Mouse (Mus musculus) embryonic facial prominence, embryonic 13.5 days (tissue): Measurements from ENCODE around the gene Mpzl1. TPM values are rescaled to one million over a fixed set of nuclear protein-coding genes. Genes with fewer than 3 reads are reported as not detected.
A peak's percentile ranks its signal among the peaks of the same experiment; 100 is the strongest.

Experiments used
- ATAC-seq: fragments of 200-750 bp; cut with Nextera tagmentation; 2 replicates; pipeline ENCODE4 v1.8.0; 2017; ENCODE audit warnings: low read depth; ENCODE audit not compliant: insufficient number of reproducible peaks, insufficient read depth, low FRiP score, low TSS enrichment
- H3K27ac ChIP-seq: fragments of 300-500 bp; sonication (generic); 2 replicates; pipeline ENCODE4 v1.5.1; 2015; ENCODE audit warnings: moderate library complexity, mild to moderate bottlenecking, inconsistent platforms
- H3K27me3 ChIP-seq: fragments of 300-500 bp; sonication (generic); 2 replicates; pipeline ENCODE4 v1.6.1; 2015; ENCODE audit warnings: mild to moderate bottlenecking, inconsistent platforms
- H3K36me3 ChIP-seq: fragments of 300-500 bp; sonication (generic); 2 replicates; pipeline ENCODE4 v1.6.1; 2015; ENCODE audit warnings: mild to moderate bottlenecking, inconsistent platforms
- H3K4me1 ChIP-seq: fragments of 300-500 bp; sonication (generic); 2 replicates; pipeline ENCODE4 v1.6.1; 2015; ENCODE audit warnings: inconsistent platforms
- H3K4me2 ChIP-seq: fragments of 300-500 bp; sonication (generic); 2 replicates; pipeline ENCODE4 v1.6.1; 2015; ENCODE audit warnings: moderate library complexity, mild to moderate bottlenecking, inconsistent platforms
- H3K4me3 ChIP-seq: fragments of 300-500 bp; sonication (generic); 2 replicates; pipeline ENCODE4 v1.5.1; 2015; ENCODE audit warnings: mild to moderate bottlenecking, inconsistent platforms
- H3K9ac ChIP-seq: fragments of 300-500 bp; sonication (generic); 2 replicates; pipeline ENCODE4 v1.6.1; 2015; ENCODE audit warnings: mild to moderate bottlenecking, inconsistent platforms
- H3K9me3 ChIP-seq: fragments of 300-500 bp; sonication (generic); 2 replicates; pipeline ENCODE4 v1.6.1; 2016; ENCODE audit warnings: inconsistent platforms
- WGBS: fragments of 180-500 bp; shearing (Covaris S2); methylation state at CpG from one replicate; pipeline ENCODE4 v1.1.7; 2015; ENCODE audit warnings: mixed read lengths; 5-methylcytosine and 5-hydroxymethylcytosine counted together
- polyA plus RNA-seq: library from polyadenylated mRNA; unstranded; fragments of >200 nt; fragmentation: Nextera tagmentation; extraction: Ambion mirVana; gene quantifications from 2 replicates; pipeline ENCODE4 v1.2.1, GENCODE M21; 2015

Gene Mpzl1
- polyA plus RNA-seq, 1 experiment from 2014 or later: 146 TPM

DNA sequence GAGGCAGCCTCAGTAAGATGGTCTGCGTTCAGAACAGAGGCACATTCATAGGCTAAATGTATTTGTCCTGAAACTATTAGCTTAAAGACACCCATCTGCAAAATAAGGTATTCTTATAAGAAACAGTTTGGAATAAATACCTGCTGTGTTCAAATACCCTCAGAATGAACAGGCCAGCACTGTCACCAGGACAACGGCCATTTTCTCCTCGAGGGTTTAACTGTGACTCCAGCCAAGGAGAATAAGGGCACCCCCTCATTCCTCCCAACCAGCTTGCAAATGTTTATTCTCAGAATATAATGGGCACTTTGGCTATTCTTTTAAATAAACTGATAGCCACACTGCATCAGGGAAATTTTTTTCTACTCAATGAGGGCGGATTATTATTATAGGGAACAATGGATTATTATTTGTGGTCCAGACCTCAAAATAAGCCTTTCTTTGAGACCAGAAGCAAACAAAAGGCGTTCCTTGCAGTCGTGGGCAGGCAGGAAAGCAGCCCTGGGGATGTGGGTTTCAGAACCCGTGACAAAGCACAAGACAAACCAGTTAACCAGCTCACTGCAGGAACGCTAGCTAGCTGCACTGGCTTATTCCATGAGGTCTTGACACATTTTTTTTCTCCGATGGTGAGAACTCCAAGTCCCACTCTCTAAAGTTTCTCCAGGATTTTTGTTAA, 23.9 kb downstream of the Mpzl1 start:
- Histone ChIP-seq H3K4me3 (no peak overlapping the region), H3K27ac (peak overlapping the region; percentile 41), H3K27me3 (no peaks in the 10 kb centered on the region), H3K9me3 (peaks cover 6% of the 10 kb centered on the region), H3K36me3 (peaks cover 40% of the 10 kb centered on the region), H3K4me1 (peaks cover 19% of the 10 kb centered on the region), H3K4me2 (no peak overlapping the region), H3K9ac (no peak overlapping the region)
- no peak for ATAC-seq
- WGBS: 29% methylated on average over 9 of the region's 9 CpGs

DNA sequence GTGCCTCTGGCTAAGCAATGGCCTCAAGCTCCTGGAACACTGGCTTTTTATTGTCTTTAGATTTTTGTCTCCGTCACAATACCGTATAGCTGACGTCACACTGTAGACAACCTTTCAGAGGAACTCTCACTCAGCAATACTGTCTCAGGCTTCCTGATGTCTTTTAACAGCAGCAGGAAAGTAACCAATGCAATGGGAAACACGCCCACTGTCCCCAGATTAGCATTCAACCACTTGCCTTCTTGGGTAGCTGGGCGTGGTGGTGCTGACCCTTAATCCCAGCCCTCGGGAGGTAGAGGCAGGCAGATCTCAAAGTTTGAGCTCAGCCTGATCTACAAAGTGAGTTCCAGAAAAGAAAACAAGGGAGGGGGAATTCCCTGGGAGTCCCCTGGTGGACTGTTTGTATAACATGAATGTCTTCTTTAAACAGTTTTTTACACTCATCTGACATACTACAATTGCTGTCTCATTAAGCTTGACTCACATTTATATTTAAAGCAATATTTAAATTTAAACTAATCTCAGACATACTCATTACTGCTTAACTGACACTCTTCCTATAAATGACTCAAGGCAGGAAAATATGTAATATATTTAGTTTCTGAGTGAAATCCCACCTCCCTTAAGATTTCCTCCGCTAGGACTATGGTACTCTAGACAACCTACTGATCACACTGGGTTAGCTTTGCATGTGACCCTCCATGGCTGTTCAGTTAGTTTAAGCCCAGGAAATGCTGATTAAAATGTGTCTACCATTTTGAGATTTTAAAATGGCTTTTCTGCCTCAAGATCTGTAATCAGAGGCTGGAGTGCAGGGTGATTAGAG, 24.6 kb downstream of the Mpzl1 start:
- Histone ChIP-seq H3K9me3 (no peaks in the 10 kb centered on the region), H3K4me2 (no peak overlapping the region), H3K4me1 (peaks cover 19% of the 10 kb centered on the region), H3K27ac (peak overlapping the region; percentile 41; the same call in 1 of the 2 replicates), H3K9ac (no peak overlapping the region), H3K27me3 (no peaks in the 10 kb centered on the region), H3K4me3 (no peak overlapping the region), H3K36me3 (peaks cover 40% of the 10 kb centered on the region)
- WGBS: 44% methylated on average over 7 of the region's 7 CpGs
- no peak for ATAC-seq

DNA sequence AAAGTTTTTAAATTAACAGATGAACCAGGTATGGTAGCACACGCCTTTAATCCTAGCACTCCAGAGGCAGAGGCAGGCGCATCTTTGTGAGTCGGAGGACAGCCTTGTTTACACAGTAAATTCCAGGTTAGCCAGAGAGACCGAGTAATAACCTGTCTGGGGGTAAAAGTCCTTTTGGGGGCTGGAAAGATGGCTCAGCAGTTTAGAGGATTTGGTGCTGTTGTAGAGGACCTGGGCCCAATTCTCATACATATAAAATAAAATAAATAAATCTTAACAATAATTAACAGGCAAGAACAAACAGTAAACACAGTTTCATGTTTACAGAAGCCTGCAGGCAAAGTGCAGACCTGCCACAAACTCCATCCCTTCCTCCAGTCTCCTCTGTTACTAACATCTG, 25.4 kb downstream of the Mpzl1 start:
- 73% methylated on average over 4 of the region's 4 CpGs for WGBS
- no peak overlapping the region for H3K27ac ChIP-seq
- no peak for ATAC-seq
- H3K9ac ChIP-seq: no peak overlapping the region
- peaks cover 43% of the 10 kb centered on the region for H3K36me3 ChIP-seq
- H3K4me3 ChIP-seq: no peak overlapping the region
- no peaks in the 10 kb centered on the region for H3K27me3 ChIP-seq
- no peak overlapping the region for H3K4me2 ChIP-seq
- H3K9me3 ChIP-seq: no peaks in the 10 kb centered on the region
- peaks cover 19% of the 10 kb centered on the region for H3K4me1 ChIP-seq

DNA sequence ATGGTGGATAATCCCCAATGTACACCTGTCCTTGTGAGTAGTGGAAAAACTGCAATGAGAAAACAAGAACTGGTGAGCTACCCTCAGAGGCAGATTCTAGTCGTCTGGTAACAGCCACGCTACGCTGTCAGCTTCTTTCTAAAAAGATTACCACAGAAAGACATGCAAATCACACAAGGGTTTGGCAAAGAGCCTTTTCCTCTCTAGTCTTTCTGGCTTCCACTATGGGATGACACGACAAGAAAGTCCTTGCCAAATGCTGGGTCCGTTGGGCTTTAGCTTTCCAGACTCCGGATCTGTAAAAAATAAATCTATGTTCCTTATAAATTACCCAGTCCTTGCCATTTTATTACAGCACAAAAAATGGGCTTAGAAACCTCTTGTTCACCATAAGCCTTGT, 28.6 kb downstream of the Mpzl1 start:
- ATAC-seq: no peak
- Histone ChIP-seq H3K27ac (no peak overlapping the region), H3K4me3 (no peak overlapping the region), H3K36me3 (peaks cover 70% of the 10 kb centered on the region), H3K9me3 (no peaks in the 10 kb centered on the region), H3K27me3 (no peaks in the 10 kb centered on the region), H3K9ac (no peak overlapping the region), H3K4me1 (peaks cover 12% of the 10 kb centered on the region), H3K4me2 (no peak overlapping the region)
- 86% methylated on average over 6 of the region's 6 CpGs for WGBS

- H3K27me3 ChIP-seq: no peaks in the 10 kb centered on the region
- H3K27ac ChIP-seq: no peak overlapping the region
- H3K9ac ChIP-seq: no peak overlapping the region
- peaks cover 71% of the 10 kb centered on the region for H3K36me3 ChIP-seq
- no peaks in the 10 kb centered on the region for H3K9me3 ChIP-seq
- WGBS: 89% methylated on average over 3 of the region's 3 CpGs
- H3K4me1 ChIP-seq: peaks cover 7% of the 10 kb centered on the region
- no peak overlapping the region for H3K4me2 ChIP-seq
- H3K4me3 ChIP-seq: no peak overlapping the region
- ATAC-seq: no peak
These were observed 29.2 kb downstream of the Mpzl1 start for GRCm38 (mm10) chr1:165605108-165605507.

DNA sequence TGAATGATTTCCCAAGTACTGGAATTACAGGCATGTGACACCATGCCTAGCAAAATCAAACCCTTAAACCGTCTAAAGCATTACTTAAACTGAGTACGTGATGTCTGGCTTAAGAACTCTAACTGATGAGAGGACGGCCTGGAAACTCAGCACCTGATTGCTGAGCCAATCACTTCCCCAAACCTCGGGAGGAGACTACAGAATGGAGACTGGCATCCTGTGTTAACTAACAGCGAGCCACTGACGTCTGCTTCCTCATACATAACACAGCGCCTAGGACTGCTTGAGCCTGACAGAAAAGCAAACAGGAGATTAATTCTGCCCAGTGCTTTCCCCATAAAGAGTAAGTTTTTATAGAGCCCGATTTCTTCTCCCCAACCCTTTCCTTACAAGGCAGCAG, 30.1 kb downstream of the Mpzl1 start:
- Histone ChIP-seq H3K4me1 (no peaks in the 10 kb centered on the region; the same call in none of the 2 replicates), H3K4me2 (no peak overlapping the region), H3K9me3 (no peaks in the 10 kb centered on the region), H3K27ac (no peak overlapping the region), H3K9ac (no peak overlapping the region), H3K27me3 (no peaks in the 10 kb centered on the region), H3K4me3 (no peak overlapping the region), H3K36me3 (peaks cover 74% of the 10 kb centered on the region)
- 89% methylated on average over 8 of the region's 8 CpGs for WGBS
- no peak for ATAC-seq

DNA sequence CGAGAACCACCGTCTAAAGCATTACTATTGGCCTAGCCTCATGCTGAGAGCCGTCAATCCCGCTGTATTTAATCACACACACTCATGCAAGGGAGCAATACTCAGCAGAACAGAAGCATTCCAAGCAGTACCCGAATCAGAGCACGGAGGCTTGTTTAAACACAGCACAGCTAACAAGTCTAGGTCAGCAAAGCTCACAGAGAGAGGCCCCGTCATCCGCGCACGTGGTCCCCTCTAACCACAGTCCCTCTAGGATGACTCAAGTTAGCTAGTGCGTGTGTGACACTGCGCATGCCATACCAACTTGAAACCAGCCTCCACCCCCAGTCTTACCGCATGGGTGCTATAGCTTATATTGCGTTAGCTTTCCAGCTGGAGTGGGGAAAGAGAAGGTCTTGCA, 31.1 kb downstream of the Mpzl1 start:
- no peaks in the 10 kb centered on the region for H3K27me3 ChIP-seq
- ATAC-seq: no peak
- no peak overlapping the region for H3K4me2 ChIP-seq
- H3K9me3 ChIP-seq: no peaks in the 10 kb centered on the region
- no peak overlapping the region for H3K27ac ChIP-seq
- H3K4me1 ChIP-seq: no peaks in the 10 kb centered on the region
- no peak overlapping the region for H3K4me3 ChIP-seq
- H3K36me3 ChIP-seq: peaks cover 82% of the 10 kb centered on the region
- 92% methylated on average over 14 of the region's 14 CpGs for WGBS
- no peak overlapping the region for H3K9ac ChIP-seq

GRCm38 (mm10) chr1:165601775-165602280, 32.5 kb downstream of the Mpzl1 start:
- H3K4me1 ChIP-seq: no peaks in the 10 kb centered on the region

DNA sequence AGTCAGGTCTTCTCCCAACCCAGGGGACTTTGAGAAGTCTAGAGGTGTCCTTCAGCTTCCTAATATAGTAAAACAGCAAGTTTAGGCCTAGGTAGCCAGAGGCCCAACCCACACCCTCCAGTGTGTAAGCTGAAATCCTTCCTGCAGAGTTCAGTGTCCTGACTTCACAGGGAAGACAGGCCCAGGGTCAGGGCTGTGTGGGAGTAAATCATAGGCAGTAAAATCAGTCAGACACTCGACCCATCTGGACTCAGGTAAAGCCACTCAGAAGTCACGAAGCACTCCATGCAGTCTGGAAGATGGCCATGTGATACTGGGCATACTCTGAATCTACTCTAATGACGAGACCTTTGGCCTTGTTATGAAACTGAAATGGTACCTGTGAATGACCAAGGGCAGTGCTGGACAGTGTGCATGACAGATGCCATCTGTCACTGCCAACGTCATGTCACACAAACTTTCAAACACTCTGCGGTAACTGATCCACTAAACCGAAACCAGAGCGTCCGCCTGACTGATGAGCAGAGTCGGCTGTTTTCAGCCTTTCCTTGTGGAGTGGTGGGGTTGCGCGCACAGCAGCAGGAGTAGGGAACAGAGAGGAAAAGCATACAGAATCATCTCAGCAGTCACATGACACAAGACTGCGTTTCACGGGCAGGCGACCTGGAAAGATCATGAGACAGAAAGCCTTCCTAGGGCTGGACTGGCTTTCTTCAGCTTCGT, 39.5 kb downstream of the Mpzl1 start:
- 85% methylated on average over 15 of the region's 15 CpGs for WGBS
- ATAC-seq: no peak

More at GRCm38 (mm10) chr1:165601775-165602280, 32.5 kb downstream of the Mpzl1 start:
- no peak overlapping the region for H3K9ac ChIP-seq
- H3K9me3 ChIP-seq: no peaks in the 10 kb centered on the region
- no peak overlapping the region for H3K4me3 ChIP-seq
- peaks cover 78% of the 10 kb centered on the region for H3K36me3 ChIP-seq
- H3K27me3 ChIP-seq: no peaks in the 10 kb centered on the region
- no peak overlapping the region for H3K4me2 ChIP-seq
- WGBS: 84% methylated on average over 10 of the region's 10 CpGs
- ATAC-seq: no peak
- no peak overlapping the region for H3K27ac ChIP-seq

DNA sequence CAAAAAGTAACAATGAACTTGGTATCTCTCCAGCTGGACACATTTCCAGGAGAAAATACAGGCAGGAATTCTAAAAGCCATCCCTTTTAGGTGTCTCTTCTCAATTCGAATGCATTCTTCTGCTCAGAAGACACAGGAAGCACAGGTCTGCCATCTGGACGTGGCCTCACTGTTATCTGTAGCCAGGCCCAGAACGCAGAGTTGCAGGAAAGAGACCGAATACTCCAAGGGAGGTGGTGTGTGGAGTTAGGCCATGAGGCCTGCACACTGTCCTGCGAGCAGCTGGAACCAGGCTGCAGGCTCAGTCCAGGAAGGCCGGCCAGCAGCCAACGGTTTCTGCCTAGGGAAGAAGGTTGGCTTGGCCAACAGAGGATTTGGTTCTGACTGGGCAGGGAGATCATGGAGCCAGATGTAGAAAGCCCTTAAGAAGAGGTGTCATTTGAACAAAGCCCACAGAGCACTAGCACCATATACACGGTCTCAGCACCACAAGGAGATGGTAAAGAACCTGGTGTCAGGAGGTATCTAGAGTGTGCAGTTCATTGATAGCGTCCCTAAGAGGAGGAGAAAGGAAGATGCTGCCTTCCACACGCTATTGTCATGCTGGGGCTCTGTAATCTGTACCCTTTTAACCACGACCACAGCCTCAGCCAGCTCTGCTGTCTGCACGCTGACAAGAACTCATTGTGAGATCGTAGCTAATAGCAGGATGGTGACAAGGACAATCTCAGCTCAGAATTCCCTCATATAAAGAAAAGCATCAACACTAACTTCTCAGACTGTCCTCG, 41.8 kb downstream of the Mpzl1 start:
- ATAC-seq: no peak
- peaks cover 66% of the 10 kb centered on the region for H3K36me3 ChIP-seq
- no peak overlapping the region for H3K4me3 ChIP-seq
- no peaks in the 10 kb centered on the region for H3K9me3 ChIP-seq
- H3K9ac ChIP-seq: no peak overlapping the region
- H3K4me1 ChIP-seq: peaks cover 4% of the 10 kb centered on the region; the same call in 1 of the 2 replicates
- H3K27ac ChIP-seq: no peak overlapping the region
- H3K27me3 ChIP-seq: no peaks in the 10 kb centered on the region
- WGBS: 88% methylated on average over 14 of the region's 14 CpGs
- no peak overlapping the region for H3K4me2 ChIP-seq

More for the DNA sequence above, 39.5 kb downstream of the Mpzl1 start:
- H3K4me2 ChIP-seq: no peak overlapping the region
- H3K4me1 ChIP-seq: no peaks in the 10 kb centered on the region
- H3K36me3 ChIP-seq: peaks cover 85% of the 10 kb centered on the region
- H3K4me3 ChIP-seq: no peak overlapping the region
- no peak overlapping the region for H3K27ac ChIP-seq
- no peaks in the 10 kb centered on the region for H3K27me3 ChIP-seq
- no peaks in the 10 kb centered on the region for H3K9me3 ChIP-seq
- H3K9ac ChIP-seq: no peak overlapping the region

- no peaks in the 10 kb centered on the region for H3K27me3 ChIP-seq
- no peak for ATAC-seq
- H3K9me3 ChIP-seq: no peaks in the 10 kb centered on the region
- no peak overlapping the region for H3K4me3 ChIP-seq
- peaks cover 5% of the 10 kb centered on the region; the same call in 1 of the 2 replicates for H3K4me1 ChIP-seq
- no peak overlapping the region for H3K9ac ChIP-seq
- peaks cover 51% of the 10 kb centered on the region for H3K36me3 ChIP-seq
- H3K27ac ChIP-seq: no peak overlapping the region
- H3K4me2 ChIP-seq: no peak overlapping the region
- 73% methylated on average over 8 of the region's 8 CpGs for WGBS
These were observed 43.6 kb downstream of the Mpzl1 start for GRCm38 (mm10) chr1:165590760-165591159.
